Mouse (Mus musculus) embryonic facial prominence, embryonic 13.5 days (tissue): ENCODE results near the gene Bid. TPM values are rescaled to one million over a fixed set of nuclear protein-coding genes. Genes with fewer than 3 reads are reported as not detected.

Experiments used
- ATAC-seq: fragments of 200-750 bp; cut with Nextera tagmentation; 2 replicates; pipeline ENCODE4 v1.8.0; 2017; ENCODE audit warnings: low read depth; ENCODE audit not compliant: insufficient number of reproducible peaks, insufficient read depth, low FRiP score, low TSS enrichment
- H3K27ac ChIP-seq: fragments of 300-500 bp; sonication (generic); 2 replicates; pipeline ENCODE4 v1.5.1; 2015; ENCODE audit warnings: moderate library complexity, mild to moderate bottlenecking, inconsistent platforms
- H3K27me3 ChIP-seq: fragments of 300-500 bp; sonication (generic); 2 replicates; pipeline ENCODE4 v1.6.1; 2015; ENCODE audit warnings: mild to moderate bottlenecking, inconsistent platforms
- H3K36me3 ChIP-seq: fragments of 300-500 bp; sonication (generic); 2 replicates; pipeline ENCODE4 v1.6.1; 2015; ENCODE audit warnings: mild to moderate bottlenecking, inconsistent platforms
- H3K4me1 ChIP-seq: fragments of 300-500 bp; sonication (generic); 2 replicates; pipeline ENCODE4 v1.6.1; 2015; ENCODE audit warnings: inconsistent platforms
- H3K4me2 ChIP-seq: fragments of 300-500 bp; sonication (generic); 2 replicates; pipeline ENCODE4 v1.6.1; 2015; ENCODE audit warnings: moderate library complexity, mild to moderate bottlenecking, inconsistent platforms
- H3K4me3 ChIP-seq: fragments of 300-500 bp; sonication (generic); 2 replicates; pipeline ENCODE4 v1.5.1; 2015; ENCODE audit warnings: mild to moderate bottlenecking, inconsistent platforms
- H3K9ac ChIP-seq: fragments of 300-500 bp; sonication (generic); 2 replicates; pipeline ENCODE4 v1.6.1; 2015; ENCODE audit warnings: mild to moderate bottlenecking, inconsistent platforms
- H3K9me3 ChIP-seq: fragments of 300-500 bp; sonication (generic); 2 replicates; pipeline ENCODE4 v1.6.1; 2016; ENCODE audit warnings: inconsistent platforms
- WGBS: fragments of 180-500 bp; shearing (Covaris S2); methylation state at CpG from one replicate; pipeline ENCODE4 v1.1.7; 2015; ENCODE audit warnings: mixed read lengths; 5-methylcytosine and 5-hydroxymethylcytosine counted together
- polyA plus RNA-seq: library from polyadenylated mRNA; unstranded; fragments of >200 nt; fragmentation: Nextera tagmentation; extraction: Ambion mirVana; gene quantifications from 2 replicates; pipeline ENCODE4 v1.2.1, GENCODE M21; 2015

The Bid gene
- polyA plus RNA-seq, 1 experiment from 2014 or later: 16.4 TPM

DNA sequence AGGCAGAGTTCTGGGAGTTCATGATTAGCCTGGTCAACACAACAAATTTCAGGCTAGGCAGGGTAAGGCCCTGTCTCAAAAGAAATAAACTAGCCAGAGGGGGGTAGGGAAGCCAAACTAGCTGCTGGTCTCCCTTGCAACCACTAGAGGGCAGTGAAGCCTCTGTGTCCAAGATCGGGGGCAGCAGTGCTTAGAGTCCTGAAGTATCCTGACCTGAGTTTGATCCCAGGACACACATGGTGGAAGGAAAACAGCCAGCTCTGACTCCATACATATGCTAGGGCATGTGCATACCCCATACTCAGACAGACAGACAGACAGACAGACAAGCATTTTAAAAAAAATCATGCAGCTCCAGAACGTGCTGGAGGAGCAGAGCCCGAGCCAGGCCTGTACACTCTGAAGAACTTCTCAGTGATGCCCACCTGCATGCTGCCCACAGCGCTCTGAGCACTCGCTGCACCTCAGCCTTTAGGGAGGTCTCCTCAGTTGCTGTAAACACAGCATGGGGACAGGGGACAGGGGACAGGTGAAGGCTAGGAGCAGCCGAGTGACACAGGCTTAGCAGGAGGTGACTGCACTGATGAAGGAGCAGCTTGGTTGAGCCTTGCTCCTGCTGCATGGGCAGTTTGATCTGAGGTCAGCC is 18.3 kb downstream of the Bid start:
- Histone ChIP-seq H3K4me3 (no peak overlapping the region), H3K4me1 (no peaks in the 10 kb centered on the region), H3K36me3 (peaks cover 17% of the 10 kb centered on the region), H3K27ac (no peak overlapping the region), H3K9me3 (no peaks in the 10 kb centered on the region), H3K9ac (no peak overlapping the region), H3K4me2 (no peak overlapping the region), H3K27me3 (no peaks in the 10 kb centered on the region)
- ATAC-seq: no peak
- WGBS: 76% methylated on average over 6 of the region's 6 CpGs

DNA sequence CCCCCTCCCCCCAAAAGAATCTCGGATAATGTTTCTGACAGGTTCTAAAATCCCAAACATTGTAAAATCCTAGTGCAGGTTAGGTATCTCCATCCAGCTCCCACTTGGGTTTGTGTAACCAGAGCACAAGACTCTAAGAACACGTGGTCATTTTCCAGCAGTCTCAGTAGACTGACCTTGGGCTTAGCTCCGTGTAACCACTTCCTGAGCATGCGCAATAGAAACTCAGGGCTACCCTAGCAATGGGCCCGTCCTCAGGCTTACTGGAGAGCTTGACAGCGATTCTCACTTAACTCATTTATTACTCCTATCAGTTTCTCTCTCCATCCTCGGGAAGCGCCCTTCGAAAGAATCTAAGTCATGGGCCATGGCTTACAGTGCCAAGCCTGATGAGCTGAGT is 22.1 kb downstream of the Bid start:
- no peaks in the 10 kb centered on the region for H3K27me3 ChIP-seq
- WGBS: 88% methylated on average over 9 of the region's 9 CpGs
- H3K36me3 ChIP-seq: peaks cover 49% of the 10 kb centered on the region
- no peak overlapping the region for H3K9ac ChIP-seq
- no peak overlapping the region for H3K27ac ChIP-seq
- no peaks in the 10 kb centered on the region for H3K4me1 ChIP-seq
- ATAC-seq: no peak
- H3K4me3 ChIP-seq: no peak overlapping the region
- H3K4me2 ChIP-seq: no peak overlapping the region
- no peaks in the 10 kb centered on the region for H3K9me3 ChIP-seq

DNA sequence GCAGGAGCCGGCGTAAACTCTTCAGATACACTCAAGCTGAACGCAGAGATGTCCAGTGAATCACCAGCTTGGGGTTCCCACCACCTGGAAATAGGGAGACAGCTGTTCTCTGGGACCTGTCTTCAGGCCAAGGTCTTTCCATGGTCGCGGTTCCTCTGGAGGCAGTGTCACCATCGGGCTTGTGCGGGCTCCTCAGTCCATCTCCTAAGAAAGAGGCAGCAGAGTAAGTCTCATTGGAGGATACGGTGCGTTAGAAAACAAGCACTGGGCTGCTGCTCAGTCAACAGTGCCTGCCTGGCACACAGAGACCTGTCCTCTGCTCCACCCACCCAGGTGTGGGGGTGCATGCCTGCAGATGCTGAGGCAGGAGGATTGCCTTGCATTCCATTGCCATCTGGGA is 22.6 kb downstream of the Bid start:
- ATAC-seq: no peak

DNA sequence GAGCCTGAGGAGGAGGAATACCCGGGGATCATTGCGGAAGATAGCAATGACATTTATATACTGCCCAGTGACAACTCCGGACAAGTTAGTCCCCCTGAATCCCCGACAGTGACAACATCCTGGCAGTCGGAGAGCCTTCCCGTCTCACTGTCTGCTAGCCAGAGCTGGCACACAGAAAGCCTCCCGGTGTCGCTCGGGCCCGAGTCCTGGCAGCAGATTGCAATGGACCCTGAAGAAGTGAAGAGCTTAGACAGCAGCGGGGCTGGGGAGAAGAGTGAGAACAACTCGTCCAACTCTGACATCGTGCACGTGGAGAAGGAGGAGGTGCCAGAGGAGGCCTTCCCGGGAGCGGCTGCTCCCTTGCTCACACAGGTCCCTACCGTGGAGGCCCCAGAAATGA is 30.0 kb downstream of the Bid start:
- H3K4me2 ChIP-seq: no peak overlapping the region
- H3K27ac ChIP-seq: no peak overlapping the region
- ATAC-seq: no peak
- H3K4me3 ChIP-seq: no peak overlapping the region
- peaks cover 86% of the 10 kb centered on the region for H3K36me3 ChIP-seq
- no peaks in the 10 kb centered on the region for H3K27me3 ChIP-seq
- no peak overlapping the region for H3K9ac ChIP-seq
- no peaks in the 10 kb centered on the region for H3K4me1 ChIP-seq
- H3K9me3 ChIP-seq: no peaks in the 10 kb centered on the region
- WGBS: 91% methylated on average over 17 of the region's 17 CpGs

More for the DNA sequence above, 22.6 kb downstream of the Bid start:
- H3K36me3 ChIP-seq: peaks cover 54% of the 10 kb centered on the region
- no peak overlapping the region for H3K4me3 ChIP-seq
- no peaks in the 10 kb centered on the region for H3K9me3 ChIP-seq
- H3K27ac ChIP-seq: no peak overlapping the region
- H3K27me3 ChIP-seq: no peaks in the 10 kb centered on the region
- H3K4me1 ChIP-seq: no peaks in the 10 kb centered on the region
- H3K4me2 ChIP-seq: no peak overlapping the region
- 95% methylated on average over 9 of the region's 9 CpGs for WGBS
- no peak overlapping the region for H3K9ac ChIP-seq

DNA sequence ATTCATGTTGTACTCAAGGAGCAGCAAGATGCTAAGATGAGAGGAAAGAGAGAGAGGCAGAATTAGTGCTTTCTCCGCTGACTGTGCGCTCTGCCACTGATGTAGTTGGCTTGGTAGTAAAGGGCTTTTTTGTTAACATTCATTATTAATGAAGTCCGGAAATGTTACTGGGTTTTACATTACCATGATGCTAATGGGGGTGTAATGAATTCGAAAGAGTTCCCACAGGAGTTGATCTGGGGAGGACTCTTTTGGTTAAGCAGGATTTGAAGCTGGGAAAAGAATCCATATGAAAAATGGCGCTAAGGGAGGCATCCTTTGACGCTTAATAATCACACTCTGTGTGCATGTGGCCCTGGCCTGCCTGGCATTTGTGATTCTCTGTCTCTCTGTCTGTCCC is 32.2 kb downstream of the Bid start:
- ATAC-seq: no peak
- H3K36me3 ChIP-seq: peaks cover 78% of the 10 kb centered on the region
- 89% methylated on average over 6 of the region's 6 CpGs for WGBS

DNA sequence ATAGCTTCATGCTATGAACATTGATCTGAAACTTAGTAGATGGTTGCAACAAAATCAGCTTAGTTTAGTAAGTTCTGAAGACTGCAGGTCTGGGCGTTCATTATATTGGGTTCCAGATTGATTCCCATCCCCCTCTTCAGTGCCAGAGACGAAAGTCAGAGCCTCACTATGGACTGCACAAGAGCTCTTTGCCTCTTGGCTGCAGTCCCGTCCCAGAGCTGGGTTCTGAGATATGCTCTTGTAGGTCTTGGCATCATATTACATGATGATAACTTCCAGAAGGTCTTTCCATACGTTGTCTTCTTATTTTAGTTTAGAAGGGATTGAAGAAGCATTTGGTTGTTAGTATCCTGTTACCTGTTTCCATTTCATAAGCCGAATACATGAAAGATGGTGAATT is 37.6 kb downstream of the Bid start:
- Histone ChIP-seq H3K4me1 (no peaks in the 10 kb centered on the region), H3K4me3 (no peak overlapping the region), H3K36me3 (peaks cover 53% of the 10 kb centered on the region), H3K9me3 (no peaks in the 10 kb centered on the region), H3K4me2 (no peak overlapping the region), H3K9ac (no peak overlapping the region), H3K27ac (no peak overlapping the region), H3K27me3 (no peaks in the 10 kb centered on the region)
- ATAC-seq: no peak
- 53% methylated on average over 5 of the region's 5 CpGs for WGBS

More for the DNA sequence above, 32.2 kb downstream of the Bid start:
- no peaks in the 10 kb centered on the region for H3K27me3 ChIP-seq
- no peak overlapping the region for H3K4me3 ChIP-seq
- H3K27ac ChIP-seq: no peak overlapping the region
- H3K4me1 ChIP-seq: no peaks in the 10 kb centered on the region
- H3K9me3 ChIP-seq: no peaks in the 10 kb centered on the region
- H3K4me2 ChIP-seq: no peak overlapping the region
- H3K9ac ChIP-seq: no peak overlapping the region

DNA sequence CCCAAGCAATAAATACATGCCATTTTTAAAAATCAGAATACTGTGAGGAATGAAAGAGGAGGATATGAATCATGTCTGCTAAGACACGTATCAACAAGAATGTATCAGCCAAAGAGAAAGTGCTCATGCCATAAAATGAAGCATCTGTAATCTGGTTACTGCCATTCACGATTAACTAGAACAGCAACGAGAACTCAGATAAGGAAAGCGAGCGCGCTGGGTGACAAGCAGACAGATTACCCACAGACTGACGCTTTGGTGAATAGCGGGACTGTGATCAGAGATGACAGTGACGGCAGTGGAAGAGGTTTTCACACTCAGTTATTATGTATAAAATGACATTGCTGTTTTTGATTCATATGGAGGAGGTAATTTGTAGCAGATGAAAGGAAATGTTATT is 42.8 kb downstream of the Bid start:
- ATAC-seq: no peak
- no peak overlapping the region for H3K27ac ChIP-seq
- H3K4me2 ChIP-seq: no peak overlapping the region
- no peak overlapping the region for H3K4me3 ChIP-seq
- no peak overlapping the region for H3K9ac ChIP-seq
- H3K36me3 ChIP-seq: peaks cover 25% of the 10 kb centered on the region
- H3K9me3 ChIP-seq: no peaks in the 10 kb centered on the region
- no peaks in the 10 kb centered on the region for H3K4me1 ChIP-seq
- 74% methylated on average over 9 of the region's 9 CpGs for WGBS
- no peaks in the 10 kb centered on the region for H3K27me3 ChIP-seq

DNA sequence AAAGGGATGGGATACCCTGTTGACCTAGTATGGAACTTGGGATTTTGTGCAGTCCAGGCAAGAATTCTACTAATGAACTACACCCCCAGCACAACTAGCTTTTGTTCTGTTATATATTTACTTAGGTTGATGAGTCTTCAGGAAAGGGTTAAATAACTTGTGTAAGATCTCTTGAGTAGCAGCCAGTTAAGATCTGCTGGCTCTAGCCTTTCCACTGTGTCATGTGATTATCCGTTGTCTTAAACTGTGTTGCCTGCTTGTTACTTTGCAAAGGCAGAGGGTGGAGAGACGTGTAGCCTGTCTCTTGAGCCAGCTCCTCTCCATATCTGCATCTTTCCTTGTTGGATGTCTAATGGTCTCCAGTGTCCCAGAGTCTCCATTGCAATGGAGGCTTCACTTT is 45.4 kb downstream of the Bid start:
- no peak overlapping the region for H3K9ac ChIP-seq
- H3K4me3 ChIP-seq: no peak overlapping the region
- H3K9me3 ChIP-seq: no peaks in the 10 kb centered on the region
- no peaks in the 10 kb centered on the region for H3K4me1 ChIP-seq
- ATAC-seq: no peak
- H3K27ac ChIP-seq: no peak overlapping the region
- H3K36me3 ChIP-seq: peaks cover 17% of the 10 kb centered on the region
- no peak overlapping the region for H3K4me2 ChIP-seq
- H3K27me3 ChIP-seq: no peaks in the 10 kb centered on the region
- WGBS: 73% methylated on average over 2 of the region's 2 CpGs

DNA sequence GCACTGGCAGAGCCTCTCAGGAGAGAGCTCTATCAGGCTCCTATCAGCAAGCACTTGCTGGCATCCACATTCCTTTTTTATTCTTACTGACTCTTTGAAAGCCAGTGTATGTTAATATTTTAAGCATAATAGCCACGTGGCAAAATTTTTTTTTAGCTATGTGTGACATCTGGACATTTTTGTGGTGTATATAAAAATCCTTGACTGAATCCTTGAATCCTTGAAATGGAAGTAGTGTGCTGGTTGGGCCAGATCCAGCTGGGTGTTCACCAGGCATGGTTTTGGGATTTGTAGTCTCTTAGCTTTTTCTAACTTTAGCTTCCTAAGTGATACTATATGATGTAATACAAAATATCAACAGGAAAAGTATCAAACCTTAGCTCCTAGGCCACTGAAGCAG is 47.8 kb downstream of the Bid start:
- H3K4me2 ChIP-seq: no peak overlapping the region
- WGBS: 72% methylated on average over 1 of the region's 1 CpGs
- H3K9ac ChIP-seq: no peak overlapping the region
- peaks cover 30% of the 10 kb centered on the region for H3K36me3 ChIP-seq
- ATAC-seq: no peak
- no peaks in the 10 kb centered on the region for H3K9me3 ChIP-seq
- H3K27me3 ChIP-seq: no peaks in the 10 kb centered on the region
- no peaks in the 10 kb centered on the region for H3K4me1 ChIP-seq
- H3K27ac ChIP-seq: no peak overlapping the region
- no peak overlapping the region for H3K4me3 ChIP-seq

DNA sequence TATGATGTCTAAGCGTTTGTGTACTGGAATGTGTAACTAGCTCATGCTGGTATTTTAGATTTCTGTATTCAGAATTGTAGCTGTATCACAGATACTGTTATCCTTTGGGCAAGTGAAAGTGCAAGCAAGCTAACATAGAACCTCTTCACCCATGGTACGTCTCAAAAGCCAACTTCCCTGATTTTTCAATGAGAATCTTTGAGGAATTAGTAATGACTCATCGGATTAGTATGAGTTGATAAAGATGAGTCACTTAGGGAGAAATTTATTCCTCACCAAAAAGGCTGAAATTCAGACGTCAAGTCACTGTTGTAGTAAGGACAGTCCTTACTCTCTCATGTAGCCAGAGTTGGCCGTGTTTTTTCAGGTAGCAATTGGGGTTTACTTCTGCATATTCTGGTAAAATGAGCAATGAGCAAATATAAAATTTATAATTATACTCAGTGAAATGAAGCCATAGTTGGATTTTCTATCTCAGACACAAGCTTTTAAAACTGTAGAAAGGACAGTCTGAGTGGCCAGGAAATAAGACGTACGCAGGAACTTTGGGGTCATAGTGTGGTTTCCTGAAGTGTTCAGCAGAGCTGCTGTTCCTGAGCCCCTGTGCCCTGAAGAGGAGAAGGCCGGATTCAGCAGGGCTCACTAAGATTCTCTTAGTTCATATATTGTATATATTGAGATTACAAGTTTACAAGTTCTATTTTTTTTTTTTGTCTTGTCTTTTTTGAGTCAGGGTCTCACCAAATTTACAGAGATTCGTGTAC is 50.4 kb downstream of the Bid start:
- H3K4me1 ChIP-seq: no peaks in the 10 kb centered on the region
- no peak overlapping the region for H3K4me3 ChIP-seq
- H3K9me3 ChIP-seq: no peaks in the 10 kb centered on the region
- H3K36me3 ChIP-seq: peaks cover 33% of the 10 kb centered on the region
- 83% methylated on average over 9 of the region's 9 CpGs for WGBS
- no peak for ATAC-seq
- H3K27ac ChIP-seq: no peak overlapping the region
- H3K9ac ChIP-seq: no peak overlapping the region
- no peak overlapping the region for H3K4me2 ChIP-seq
- H3K27me3 ChIP-seq: no peaks in the 10 kb centered on the region

DNA sequence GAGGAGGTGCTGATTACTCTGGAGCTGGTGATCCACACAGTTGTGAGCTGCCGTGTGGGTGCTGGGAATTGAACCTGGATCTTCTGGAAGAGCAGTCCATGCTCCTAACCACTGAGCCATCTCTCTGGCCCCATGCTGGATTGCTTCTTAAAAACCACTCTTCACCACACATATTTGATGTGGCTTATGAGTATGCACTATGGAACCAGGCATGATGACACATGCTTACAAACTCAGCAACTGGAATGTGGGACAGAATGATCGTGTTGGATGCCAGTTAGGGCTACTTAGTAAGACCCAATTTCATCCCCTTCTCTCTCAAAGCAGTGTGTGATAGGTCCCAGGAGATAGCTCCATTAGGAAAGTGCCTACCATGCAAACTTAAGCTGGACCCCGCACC is 56.6 kb downstream of the Bid start:
- Histone ChIP-seq H3K4me2 (no peak overlapping the region), H3K27ac (no peak overlapping the region), H3K36me3 (peaks cover 25% of the 10 kb centered on the region), H3K4me1 (peaks cover 4% of the 10 kb centered on the region; the same call in 1 of the 2 replicates), H3K4me3 (no peak overlapping the region), H3K9me3 (no peaks in the 10 kb centered on the region), H3K27me3 (no peaks in the 10 kb centered on the region), H3K9ac (no peak overlapping the region)
- ATAC-seq: no peak
- 88% methylated on average over 3 of the region's 3 CpGs for WGBS

DNA sequence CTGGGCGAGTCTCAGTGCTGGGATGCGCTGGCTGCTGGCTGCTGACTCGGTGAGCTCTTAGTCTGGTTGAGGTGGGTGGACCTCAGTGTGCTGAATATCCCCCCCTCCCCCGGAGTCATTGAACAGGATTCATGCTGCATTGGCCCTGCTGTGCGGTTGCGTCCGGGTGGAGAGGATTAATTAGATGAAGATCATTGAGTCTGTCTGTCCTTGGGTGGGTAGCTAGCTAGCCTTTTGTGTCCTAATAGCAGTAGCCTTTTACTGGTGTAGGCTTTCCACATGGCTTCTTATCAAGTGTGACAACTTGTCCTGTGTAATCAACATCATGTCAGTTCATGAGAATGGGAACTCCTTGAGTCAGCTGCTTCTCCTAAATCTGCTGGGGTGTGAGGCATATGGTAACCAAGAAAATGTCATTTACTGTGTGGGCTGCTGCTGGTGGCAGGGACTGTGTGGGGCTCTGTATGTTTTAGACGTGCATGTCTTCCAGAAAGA is 58.4 kb downstream of the Bid start:
- Histone ChIP-seq H3K36me3 (peaks cover 25% of the 10 kb centered on the region), H3K4me2 (no peak overlapping the region), H3K9ac (no peak overlapping the region), H3K27ac (no peak overlapping the region), H3K4me1 (peaks cover 4% of the 10 kb centered on the region; the same call in 1 of the 2 replicates), H3K27me3 (no peaks in the 10 kb centered on the region), H3K4me3 (no peak overlapping the region), H3K9me3 (no peaks in the 10 kb centered on the region)
- WGBS: 64% methylated on average over 8 of the region's 8 CpGs
- ATAC-seq: no peak
